Mouse (Mus musculus) midbrain, embryonic 16.5 days (tissue): ENCODE results near the gene Zfp750. TPM values are rescaled to one million over a fixed set of nuclear protein-coding genes. Genes with fewer than 3 reads are reported as not detected.

Experiments
- ATAC-seq: fragments of 200-750 bp; cut with Nextera tagmentation; 2 replicates; pipeline ENCODE4 v1.8.0; 2017; ENCODE audit warnings: moderate TSS enrichment
- H3K27ac ChIP-seq: fragments of 300-500 bp; sonication (generic); 2 replicates; pipeline ENCODE4 v1.5.1; 2014; ENCODE audit warnings: mild to moderate bottlenecking, low read length, mixed read lengths
- H3K27me3 ChIP-seq: fragments of 300-500 bp; sonication (generic); 2 replicates; pipeline ENCODE4 v1.6.1; 2014; ENCODE audit warnings: low read depth, low read length, mixed read lengths; ENCODE audit not compliant: control insufficient read depth, insufficient read depth
- H3K36me3 ChIP-seq: fragments of 300-500 bp; sonication (generic); 2 replicates; pipeline ENCODE4 v1.6.1; 2014; ENCODE audit warnings: mild to moderate bottlenecking, low read length, moderate library complexity, mixed read lengths; ENCODE audit not compliant: control insufficient read depth, insufficient read depth
- H3K4me1 ChIP-seq: fragments of 300-500 bp; sonication (generic); 2 replicates; pipeline ENCODE4 v1.6.1; 2014; ENCODE audit warnings: mild to moderate bottlenecking, low read length, mixed read lengths; ENCODE audit not compliant: control insufficient read depth, insufficient read depth
- H3K4me2 ChIP-seq: fragments of 300-500 bp; sonication (generic); 2 replicates; pipeline ENCODE4 v1.6.1; 2014; ENCODE audit warnings: mild to moderate bottlenecking, low read length, mixed read lengths
- H3K4me3 ChIP-seq: fragments of 300-500 bp; sonication (generic); 2 replicates; pipeline ENCODE4 v1.5.1; 2014; ENCODE audit warnings: low read depth, mild to moderate bottlenecking, low read length, moderate library complexity, mixed read lengths
- H3K9ac ChIP-seq: fragments of 300-500 bp; sonication (generic); 2 replicates; pipeline ENCODE4 v1.6.1; 2014; ENCODE audit warnings: low read depth, low read length, mixed read lengths
- H3K9me3 ChIP-seq: fragments of 300-500 bp; sonication (generic); replicated peaks from 2 replicates; pipeline ENCODE4 v1.6.1; 2014; ENCODE audit warnings: mild to moderate bottlenecking, low read length, mixed read lengths; ENCODE audit not compliant: control insufficient read depth, poor library complexity, severe bottlenecking
- WGBS: fragments of 180-500 bp; shearing (Covaris S2); extraction: QIAGEN DNeasy Blood & Tissue Kit; methylation state at CpG from one replicate; pipeline ENCODE4 v1.1.7; 2014; 5-methylcytosine and 5-hydroxymethylcytosine counted together
- polyA plus RNA-seq: library from polyadenylated mRNA; unstranded; fragments of >200 nt; fragmentation: Nextera tagmentation; extraction: Ambion mirVana; gene quantifications from 2 replicates; pipeline ENCODE4 v1.2.1, GENCODE M21; 2015

Zfp750 gene
- polyA plus RNA-seq = 0.53 and 0.57 TPM in 2 replicates

DNA sequence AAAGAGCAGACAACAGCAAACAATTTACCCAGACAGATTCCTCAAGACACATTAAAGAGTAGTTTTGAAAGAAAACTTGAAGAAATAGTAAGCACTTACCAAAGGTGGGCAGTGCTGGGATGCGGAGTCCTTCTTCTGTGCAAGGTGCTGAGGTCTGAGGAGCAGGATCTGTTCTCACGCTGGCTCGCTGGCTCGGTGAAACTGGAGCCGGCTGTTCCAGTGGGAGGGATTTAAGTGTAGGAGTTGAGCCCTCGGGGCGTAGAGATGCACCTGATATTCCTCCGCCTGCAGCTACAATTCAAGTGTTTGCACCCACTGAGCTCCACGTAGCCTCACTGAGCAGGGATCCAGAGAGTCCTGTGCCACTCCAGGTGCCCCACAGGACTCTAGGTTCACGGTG is at the start of gene Zfp750:
TSS of gene Zfp750 (minus strand) at position 203 of the 400 bp plus-strand sequence.
- Histone ChIP-seq H3K9ac (no peak within 1 kb of the TSS), H3K4me3 (no peak within 1 kb of the TSS), H3K36me3 (no peaks in the 10 kb centered on the region), H3K4me2 (no peak within 1 kb of the TSS), H3K27ac (no peak within 1 kb of the TSS), H3K4me1 (no peaks in the 10 kb centered on the region), H3K9me3 (no peaks in the 10 kb centered on the region), H3K27me3 (no peaks in the 10 kb centered on the region)
- no peak for ATAC-seq
- 52% methylated on average over 10 of the region's 10 CpGs for WGBS

DNA sequence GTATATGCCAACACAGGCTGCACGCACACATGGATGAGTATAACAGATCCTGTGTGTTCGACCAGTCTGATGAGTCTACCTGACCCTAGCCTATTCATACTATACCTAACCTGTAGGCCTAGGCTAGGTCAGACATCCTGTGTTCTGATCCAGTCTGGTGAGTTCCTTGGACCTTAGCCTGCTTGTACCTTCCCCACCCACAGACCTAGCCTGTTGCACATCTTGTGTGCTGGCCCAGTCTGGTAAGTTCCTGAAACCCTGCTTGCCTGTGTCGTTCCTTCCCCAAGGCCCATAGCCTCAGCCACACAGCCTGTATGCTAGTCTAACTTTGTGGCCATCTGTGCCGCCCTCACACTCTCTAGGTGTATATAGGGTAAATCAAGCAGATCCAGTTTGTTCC is 45.1 kb upstream of the Zfp750 start:
- ATAC-seq = no peak
- Histone ChIP-seq H3K4me1 (no peaks in the 10 kb centered on the region), H3K27ac (no peak overlapping the region), H3K9me3 (no peaks in the 10 kb centered on the region), H3K9ac (no peak overlapping the region), H3K36me3 (peaks cover 3% of the 10 kb centered on the region; the same call in 1 of the 2 replicates), H3K4me2 (no peak overlapping the region), H3K27me3 (no peaks in the 10 kb centered on the region), H3K4me3 (no peak overlapping the region)
- WGBS = 95% methylated on average over 4 of the region's 4 CpGs

DNA sequence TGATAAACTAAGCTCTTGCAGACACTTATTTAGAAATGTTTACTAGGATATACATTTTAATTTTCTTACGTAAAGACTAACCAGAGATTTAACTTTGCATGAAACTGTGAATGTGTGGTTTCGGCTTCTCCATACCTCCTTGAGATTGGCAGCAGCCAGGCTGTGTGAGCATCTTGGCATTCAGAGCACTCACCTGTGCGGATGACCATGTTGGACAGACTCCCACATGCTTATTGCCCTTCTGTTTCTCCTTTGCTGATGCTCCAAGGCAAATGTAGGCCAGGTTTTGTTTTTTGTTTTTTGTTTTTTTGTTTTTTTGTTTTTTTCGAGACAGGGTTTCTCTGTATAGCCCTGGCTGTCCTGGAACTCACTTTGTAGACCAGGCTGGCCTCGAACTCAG is 44.2 kb upstream of the Zfp750 start:
- H3K27me3 ChIP-seq = no peaks in the 10 kb centered on the region
- H3K9me3 ChIP-seq = no peaks in the 10 kb centered on the region
- H3K4me1 ChIP-seq = no peaks in the 10 kb centered on the region

DNA sequence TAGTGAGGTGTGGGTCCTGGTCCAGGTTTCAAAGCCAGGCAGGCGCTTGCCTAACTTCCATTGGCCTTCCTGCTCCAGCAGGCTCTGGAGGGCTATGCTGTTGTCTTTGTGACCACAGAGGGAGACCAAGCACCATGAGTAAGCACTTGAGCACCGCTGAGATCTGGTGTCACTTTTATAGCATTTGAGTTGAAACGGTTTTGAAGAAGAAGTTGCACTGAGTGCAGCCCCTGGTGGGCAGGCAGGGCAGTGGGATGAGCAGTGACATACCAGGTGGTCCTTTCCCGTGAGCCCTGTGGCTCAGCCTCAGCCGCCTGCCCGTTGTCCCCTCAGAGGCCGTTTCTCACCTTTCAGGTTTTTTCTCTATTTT is 41.1 kb upstream of the Zfp750 start:
- Histone ChIP-seq H3K36me3 (peaks cover 11% of the 10 kb centered on the region; the same call in 1 of the 2 replicates), H3K9ac (no peak overlapping the region), H3K4me1 (no peaks in the 10 kb centered on the region), H3K4me2 (no peak overlapping the region), H3K9me3 (no peaks in the 10 kb centered on the region), H3K27ac (no peak overlapping the region), H3K27me3 (no peaks in the 10 kb centered on the region), H3K4me3 (no peak overlapping the region)
- 86% methylated on average over 7 of the region's 7 CpGs for WGBS
- ATAC-seq = no peak

More for the DNA sequence above, 44.2 kb upstream of the Zfp750 start:
- Histone ChIP-seq H3K4me2 (no peak overlapping the region), H3K36me3 (peaks cover 3% of the 10 kb centered on the region; the same call in 1 of the 2 replicates), H3K9ac (no peak overlapping the region), H3K27ac (no peak overlapping the region), H3K4me3 (no peak overlapping the region)
- 98% methylated on average over 5 of the region's 5 CpGs for WGBS
- ATAC-seq = no peak

DNA sequence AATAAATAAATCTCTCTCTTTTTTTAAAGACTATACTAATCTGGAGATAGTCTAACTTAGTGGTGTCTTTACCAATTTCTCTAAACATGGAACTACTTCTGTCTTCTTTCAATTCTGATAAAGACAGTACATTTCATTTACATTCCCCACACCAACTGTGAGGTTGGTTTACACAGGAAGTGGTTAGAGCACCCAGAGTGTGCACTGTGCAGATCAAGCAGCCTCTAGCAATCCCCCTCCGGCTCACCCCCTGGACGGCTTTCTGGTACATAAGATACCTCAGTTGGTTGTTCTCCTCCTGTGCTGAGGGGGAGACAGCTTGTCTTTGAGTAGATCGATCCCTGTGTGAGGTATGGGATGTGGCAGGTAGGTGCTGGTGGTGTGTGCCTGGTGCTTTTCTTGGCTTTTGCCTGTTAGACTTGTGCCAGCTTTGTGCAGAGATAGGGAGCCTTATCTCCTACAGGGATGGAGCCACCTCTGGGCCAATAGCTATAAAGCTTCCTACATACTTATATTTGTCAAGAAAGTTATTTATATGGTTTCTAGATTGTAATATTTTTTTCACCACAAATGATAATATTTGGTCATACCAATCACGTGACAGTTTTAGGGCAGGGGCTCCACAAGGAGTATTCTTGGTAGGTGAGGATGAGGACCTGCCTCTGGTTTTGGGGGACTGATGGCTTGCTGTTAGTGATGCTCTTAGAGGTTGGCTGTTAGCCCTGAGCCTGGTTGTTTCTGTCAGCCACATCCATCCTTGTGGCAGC is 40.6 kb upstream of the Zfp750 start:
- Histone ChIP-seq H3K9me3 (no peaks in the 10 kb centered on the region), H3K27ac (no peak overlapping the region), H3K4me2 (no peak overlapping the region), H3K36me3 (peaks cover 8% of the 10 kb centered on the region; the same call in 1 of the 2 replicates), H3K27me3 (no peaks in the 10 kb centered on the region), H3K4me1 (no peaks in the 10 kb centered on the region), H3K9ac (no peak overlapping the region), H3K4me3 (no peak overlapping the region)
- WGBS = 97% methylated on average over 4 of the region's 4 CpGs
- ATAC-seq = no peak

DNA sequence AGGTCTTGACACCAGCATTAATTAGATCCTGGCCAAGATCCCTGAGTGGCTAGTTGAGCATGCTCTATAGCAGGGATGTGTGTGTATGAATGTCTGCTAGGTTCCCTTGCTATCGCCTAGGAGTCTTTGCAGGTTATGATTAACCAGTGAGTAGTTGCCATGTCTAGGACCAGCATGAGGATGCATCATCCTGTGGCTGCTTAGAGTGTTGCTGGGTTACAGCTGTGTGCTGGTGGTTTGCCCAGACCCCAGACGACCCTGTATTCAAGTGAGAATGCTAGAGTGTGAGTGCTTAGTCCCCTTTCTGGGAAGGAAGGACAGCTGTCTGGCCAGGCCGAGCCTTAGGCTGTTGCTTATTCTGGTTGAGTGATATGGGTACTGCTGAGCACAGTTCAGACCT is 39.4 kb upstream of the Zfp750 start:
- Histone ChIP-seq H3K9me3 (no peaks in the 10 kb centered on the region), H3K27ac (no peak overlapping the region), H3K4me3 (no peak overlapping the region), H3K4me1 (no peaks in the 10 kb centered on the region), H3K36me3 (peaks cover 8% of the 10 kb centered on the region; the same call in 1 of the 2 replicates), H3K27me3 (no peaks in the 10 kb centered on the region), H3K9ac (no peak overlapping the region), H3K4me2 (no peak overlapping the region)
- WGBS = 96% methylated on average over 3 of the region's 3 CpGs
- no peak for ATAC-seq

DNA sequence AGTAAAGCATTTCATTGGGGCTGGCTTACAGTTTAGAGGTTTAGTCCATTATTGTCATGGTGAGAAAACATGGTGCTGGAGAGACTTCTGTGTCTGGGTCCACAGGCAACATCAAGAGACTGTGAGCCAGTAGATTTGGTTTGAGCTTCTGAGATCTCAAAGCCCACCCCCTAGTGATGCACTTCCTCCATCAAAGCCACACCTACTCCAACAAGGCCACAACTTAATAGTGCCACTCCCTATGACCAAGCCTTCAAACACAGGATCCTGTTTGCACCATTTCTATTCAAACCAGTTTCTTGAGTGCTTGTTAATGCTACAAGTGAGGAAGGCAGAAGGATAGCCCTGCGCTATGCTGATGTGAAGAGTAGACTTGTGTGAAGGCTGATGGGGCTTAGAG is 38.8 kb upstream of the Zfp750 start:
- Histone ChIP-seq H3K9me3 (no peaks in the 10 kb centered on the region), H3K4me2 (no peak overlapping the region), H3K9ac (no peak overlapping the region), H3K4me1 (no peaks in the 10 kb centered on the region), H3K27ac (no peak overlapping the region), H3K36me3 (peaks cover 8% of the 10 kb centered on the region; the same call in 1 of the 2 replicates), H3K4me3 (no peak overlapping the region), H3K27me3 (no peaks in the 10 kb centered on the region)
- WGBS = 100% methylated on average over 1 of the region's 1 CpGs
- no peak for ATAC-seq

DNA sequence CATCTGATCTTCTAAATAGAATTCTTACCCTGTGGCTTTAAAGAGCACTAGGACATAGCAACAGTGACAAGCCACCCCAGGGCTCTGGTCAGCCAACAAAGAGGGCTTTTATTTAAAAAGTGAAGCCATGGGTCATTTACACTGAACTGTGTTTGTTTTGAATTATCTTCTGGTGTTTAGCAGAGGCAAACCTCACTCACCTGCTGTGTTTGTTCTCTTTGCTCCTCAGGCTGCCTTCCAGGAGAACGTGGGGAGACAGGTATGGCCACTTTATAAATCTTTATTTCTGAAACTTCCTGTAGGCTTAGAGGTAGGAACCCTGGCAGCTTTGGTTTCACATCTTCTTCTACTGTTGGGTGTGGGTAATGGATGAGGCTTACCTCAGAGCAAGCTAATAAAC is 37.6 kb upstream of the Zfp750 start:
- no peaks in the 10 kb centered on the region for H3K9me3 ChIP-seq
- no peak overlapping the region for H3K9ac ChIP-seq
- no peak overlapping the region for H3K27ac ChIP-seq
- WGBS = 94% methylated on average over 1 of the region's 1 CpGs
- H3K4me1 ChIP-seq = no peaks in the 10 kb centered on the region
- no peaks in the 10 kb centered on the region for H3K27me3 ChIP-seq
- ATAC-seq = no peak
- H3K4me2 ChIP-seq = no peak overlapping the region
- H3K4me3 ChIP-seq = no peak overlapping the region
- peaks cover 8% of the 10 kb centered on the region; the same call in 1 of the 2 replicates for H3K36me3 ChIP-seq

DNA sequence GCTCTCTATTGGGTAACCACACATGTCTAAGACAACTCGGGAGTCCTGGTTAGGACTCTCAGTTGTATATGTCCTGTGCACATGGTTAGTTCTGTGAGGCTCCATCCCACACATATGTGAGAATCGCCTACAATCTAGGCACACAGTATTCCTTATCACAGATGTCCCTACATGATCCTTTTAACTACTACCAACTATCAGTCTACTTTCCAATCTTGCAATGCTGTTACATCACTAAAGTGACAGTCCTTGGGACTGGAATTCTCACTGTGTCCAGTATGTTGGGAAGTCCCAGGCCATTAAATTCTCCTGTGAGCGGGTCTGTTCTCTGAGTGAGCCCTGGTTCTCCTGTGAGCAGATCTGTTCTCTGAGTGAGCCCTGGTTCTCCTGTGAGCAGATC is 34.3 kb upstream of the Zfp750 start:
- no peak overlapping the region for H3K27ac ChIP-seq
- H3K4me3 ChIP-seq = no peak overlapping the region
- H3K4me1 ChIP-seq = peaks cover 19% of the 10 kb centered on the region
- no peaks in the 10 kb centered on the region for H3K9me3 ChIP-seq
- 95% methylated on average over 3 of the region's 3 CpGs for WGBS
- H3K36me3 ChIP-seq = peaks cover 8% of the 10 kb centered on the region; the same call in 1 of the 2 replicates
- H3K27me3 ChIP-seq = no peaks in the 10 kb centered on the region
- no peak overlapping the region for H3K9ac ChIP-seq
- ATAC-seq = no peak
- H3K4me2 ChIP-seq = no peak overlapping the region
